Mouse (Mus musculus): ENCODE results near the gene Coq7. TPM values are rescaled to one million over a fixed set of nuclear protein-coding genes. Genes with fewer than 3 reads are reported as not detected.

Coq7 gene
- 75.0 and 81.2 TPM in 2 replicates for polyA plus RNA-seq (2015; fragmentation: Nextera tagmentation; extraction: Ambion mirVana)

GRCm38 (mm10) chr7:118533178-118533578, at the start of gene Coq7:
Gene Coq7 (minus strand): TSS chr7:118533356.

GRCm38 (mm10) chr7:118491431-118492147, 41.6 kb downstream of the Coq7 start, which contains the start of gene Itpripl2:
Gene Itpripl2 (minus strand): TSS chr7:118491975.

Other genes with a start within 250 kb of the Coq7 start
- gene Syt17, start 85.1 kb downstream of the Coq7 start, polyA plus RNA-seq (2015; fragmentation: Nextera tagmentation; extraction: Ambion mirVana), result 1.1 and 1.2 TPM in 2 replicates
- 5.0 and 5.5 TPM in 2 replicates for gene Itpripl2, start 41.4 kb downstream of the Coq7 start, polyA plus RNA-seq (2015; fragmentation: Nextera tagmentation; extraction: Ambion mirVana)
- 2.2 and 2.5 TPM in 2 replicates for gene Tmc7, start 51.4 kb upstream of the Coq7 start, polyA plus RNA-seq (2015; fragmentation: Nextera tagmentation; extraction: Ambion mirVana)
- 0.04 TPM in 1 of 2 replicates, not detected in the other for gene Tmc5, start 63.9 kb upstream of the Coq7 start, polyA plus RNA-seq (2015; fragmentation: Nextera tagmentation; extraction: Ambion mirVana)
- 90.1 and 91.2 TPM in 2 replicates for gene Gde1, start 172.4 kb upstream of the Coq7 start, polyA plus RNA-seq (2015; fragmentation: Nextera tagmentation; extraction: Ambion mirVana)
- gene Ccp110, start 179.2 kb upstream of the Coq7 start, polyA plus RNA-seq (2015; fragmentation: Nextera tagmentation; extraction: Ambion mirVana), result 2.2 and 2.9 TPM in 2 replicates
- 46.9 and 48.2 TPM in 2 replicates for gene Vps35l, start 206.9 kb upstream of the Coq7 start, polyA plus RNA-seq (2015; fragmentation: Nextera tagmentation; extraction: Ambion mirVana)